Mouse (Mus musculus) liver, adult 2 months (tissue): Measurements from ENCODE around the gene Fsip1.

Experiments
- CTCF ChIP-seq: fragments of 200-500 bp; IDR thresholded peaks from 2 replicates; pipeline ENCODE4 v1.5.1; 2011; ENCODE audit warnings: low read depth, low read length, control low read depth
- POLR2A ChIP-seq: fragments of 200-500 bp; IDR thresholded peaks from 2 replicates; pipeline ENCODE4 v1.6.1; 2011; ENCODE audit warnings: low read length, control low read depth; ENCODE audit not compliant: insufficient read depth; ENCODE audit errors: extremely low read depth

GRCm38 (mm10) chr2:118262673-118263072 is 5.9 kb upstream of the Fsip1 start:
- TF ChIP-seq POLR2A (no peak), CTCF (no peak)
